Mouse (Mus musculus) ES-Bruce4 (cell line): Measurements from ENCODE around the gene Ccna1. TPM values are rescaled to one million over a fixed set of nuclear protein-coding genes. Genes with fewer than 3 reads are reported as not detected.

Experiments used
- H3K27ac ChIP-seq: 2 replicates; pipeline ENCODE4 v1.5.1; 2012; ENCODE audit warnings: low read length, inconsistent platforms; ENCODE audit not compliant: insufficient read depth
- H3K27me3 ChIP-seq: 2 replicates; pipeline ENCODE4 v1.6.1; 2012; ENCODE audit warnings: mild to moderate bottlenecking, low read length, inconsistent platforms; ENCODE audit not compliant: control insufficient read depth, poor library complexity, insufficient read depth, severe bottlenecking
- H3K36me3 ChIP-seq: 2 replicates; pipeline ENCODE4 v1.6.1; 2012; ENCODE audit warnings: inconsistent platforms, mild to moderate bottlenecking, low read length, moderate library complexity; ENCODE audit not compliant: control insufficient read depth, poor library complexity, insufficient read depth, severe bottlenecking
- H3K4me1 ChIP-seq: one replicate; pipeline ENCODE4 v1.8.1; 2011; ENCODE audit warnings: low read length; ENCODE audit not compliant: control insufficient read depth, insufficient read depth
- H3K4me3 ChIP-seq: 2 replicates; pipeline ENCODE4 v1.5.1; 2011; ENCODE audit warnings: low read depth, mild to moderate bottlenecking, low read length
- H3K9ac ChIP-seq: 2 replicates; pipeline ENCODE4 v1.6.1; 2012; ENCODE audit warnings: low read depth, mild to moderate bottlenecking, inconsistent platforms; ENCODE audit not compliant: poor library complexity, severe bottlenecking
- H3K9me3 ChIP-seq: replicated peaks from 2 replicates; pipeline ENCODE4 v1.6.1; 2012; ENCODE audit warnings: mild to moderate bottlenecking, low read length, inconsistent platforms; ENCODE audit not compliant: control insufficient read depth, poor library complexity, insufficient read depth, severe bottlenecking
- CTCF ChIP-seq: IDR thresholded peaks from one replicate; pipeline ENCODE4 v1.8.1; 2011; ENCODE audit warnings: low read depth, low read length
- EP300 ChIP-seq: IDR thresholded peaks from 2 replicates; pipeline ENCODE4 v1.6.1; 2011; ENCODE audit warnings: low read depth, low read length; ENCODE audit not compliant: insufficient read depth
- POLR2A ChIP-seq: IDR thresholded peaks from one replicate; pipeline ENCODE4 v1.8.1; 2011; ENCODE audit warnings: low read length; ENCODE audit not compliant: insufficient read depth
- polyA plus RNA-seq: library from polyadenylated mRNA; stranded (reverse); fragments of >200 nt; gene quantifications from 2 replicates; pipeline ENCODE4 v1.2.4, GENCODE M21; 2011; ENCODE audit warnings: low read depth; ENCODE audit not compliant: missing spikeins, insufficient read depth, insufficient read length

The Ccna1 gene
- polyA plus RNA-seq, 1 experiment = 1.7 TPM

GRCm38 (mm10) chr3:55095968-55096654 is 40.8 kb upstream of the Ccna1 start:
- no peak for TF ChIP-seq POLR2A
- TF ChIP-seq CTCF = no peak
- H3K36me3 ChIP-seq = no peaks in the 10 kb centered on the region
- H3K9ac ChIP-seq = no peak overlapping the region
- H3K27ac ChIP-seq = no peak overlapping the region
- no peak overlapping the region for H3K4me3 ChIP-seq
- H3K27me3 ChIP-seq = no peaks in the 10 kb centered on the region
- H3K4me1 ChIP-seq = no peaks in the 10 kb centered on the region
- no peaks in the 10 kb centered on the region for H3K9me3 ChIP-seq

- TF ChIP-seq EP300 (no peak), CTCF (no peak), POLR2A (no peak)
- Histone ChIP-seq H3K27ac (no peak overlapping the region), H3K27me3 (no peaks in the 10 kb centered on the region), H3K9ac (no peak overlapping the region), H3K4me3 (no peak overlapping the region), H3K9me3 (no peaks in the 10 kb centered on the region), H3K36me3 (no peaks in the 10 kb centered on the region), H3K4me1 (no peaks in the 10 kb centered on the region)
Observed at GRCm38 (mm10) chr3:55093161-55093560, 37.9 kb upstream of the Ccna1 start.

- no peak for TF ChIP-seq POLR2A
- TF ChIP-seq CTCF = no peak
- TF ChIP-seq EP300 = no peak
- Histone ChIP-seq H3K27me3 (no peaks in the 10 kb centered on the region), H3K9me3 (no peaks in the 10 kb centered on the region), H3K4me3 (no peak overlapping the region), H3K27ac (no peak overlapping the region), H3K36me3 (no peaks in the 10 kb centered on the region), H3K9ac (no peak overlapping the region), H3K4me1 (no peaks in the 10 kb centered on the region)
Observed at GRCm38 (mm10) chr3:55089291-55089690, 34.0 kb upstream of the Ccna1 start.

- Histone ChIP-seq H3K4me1 (no peaks in the 10 kb centered on the region), H3K9me3 (no peaks in the 10 kb centered on the region), H3K36me3 (no peaks in the 10 kb centered on the region), H3K4me3 (no peak overlapping the region), H3K27ac (no peak overlapping the region), H3K27me3 (no peaks in the 10 kb centered on the region), H3K9ac (no peak overlapping the region)
- TF ChIP-seq CTCF = no peak
- TF ChIP-seq EP300 = no peak
- TF ChIP-seq POLR2A = no peak
Observed at GRCm38 (mm10) chr3:55088843-55089242, 33.5 kb upstream of the Ccna1 start.

GRCm38 (mm10) chr3:55088359-55088758 is 33.1 kb upstream of the Ccna1 start:
- H3K4me3 ChIP-seq = no peak overlapping the region
- no peak overlapping the region for H3K27ac ChIP-seq
- H3K4me1 ChIP-seq = no peaks in the 10 kb centered on the region
- no peaks in the 10 kb centered on the region for H3K27me3 ChIP-seq
- no peak overlapping the region for H3K9ac ChIP-seq
- H3K9me3 ChIP-seq = no peaks in the 10 kb centered on the region
- H3K36me3 ChIP-seq = no peaks in the 10 kb centered on the region
- TF ChIP-seq EP300 (no peak), POLR2A (no peak), CTCF (no peak)

GRCm38 (mm10) chr3:55087360-55087759 is 32.1 kb upstream of the Ccna1 start:
- H3K9me3 ChIP-seq = no peaks in the 10 kb centered on the region
- no peaks in the 10 kb centered on the region for H3K27me3 ChIP-seq
- no peaks in the 10 kb centered on the region for H3K36me3 ChIP-seq
- no peak overlapping the region for H3K9ac ChIP-seq
- no peak overlapping the region for H3K4me3 ChIP-seq
- H3K27ac ChIP-seq = no peak overlapping the region
- no peaks in the 10 kb centered on the region for H3K4me1 ChIP-seq
- no peak for TF ChIP-seq CTCF
- TF ChIP-seq POLR2A = no peak
- no peak for TF ChIP-seq EP300
